Mouse (Mus musculus) fibroblast of lung, adult 2 months (primary cell): ENCODE measurements around the gene Prph.
"Not testable (repeated sequence)": the region's sequence is repeated elsewhere in the genome, so short reads cannot be mapped to it uniquely, and the experiment has no call there.

Source experiments
- DNase-seq: peaks from one replicate; pipeline ENCODE4 v3.0.0-alpha.2; 2011; ENCODE audit warnings: low read depth

Gene Prph

DNA sequence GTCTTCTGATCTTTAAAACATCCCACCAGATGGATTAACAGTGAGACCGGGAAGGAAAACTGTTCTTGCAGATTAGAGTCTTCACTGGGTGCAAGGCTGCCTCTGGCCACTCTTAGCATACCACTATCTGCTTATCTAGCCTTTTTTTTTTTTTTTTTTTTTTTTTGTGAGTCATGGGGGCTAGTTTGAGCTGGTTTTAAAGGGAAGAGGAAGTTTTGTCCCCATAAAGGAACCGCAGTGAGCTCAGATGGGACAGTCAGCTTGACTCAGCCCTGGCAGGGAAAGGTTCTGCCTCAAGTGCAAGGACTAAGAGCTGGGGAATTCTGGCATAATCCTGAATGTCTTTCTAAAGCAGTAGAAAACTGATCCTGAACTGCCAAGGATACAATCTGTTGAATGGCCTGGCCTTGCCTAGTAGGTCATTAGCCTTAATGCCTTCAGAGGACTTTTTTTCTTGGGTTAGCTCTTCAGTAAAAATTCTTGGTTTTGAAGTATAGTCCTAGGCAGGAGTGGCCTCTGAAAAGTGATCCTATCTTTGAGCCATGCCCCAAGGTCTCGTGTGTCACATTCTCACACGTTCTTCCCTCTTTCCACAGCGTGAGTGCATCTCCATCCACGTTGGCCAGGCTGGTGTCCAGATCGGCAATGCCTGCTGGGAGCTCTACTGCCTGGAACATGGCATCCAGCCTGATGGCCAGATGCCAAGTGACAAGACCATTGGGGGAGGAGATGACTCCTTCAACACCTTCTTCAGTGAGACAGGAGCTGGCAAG is 21.3 kb upstream of the Prph start:
- DNase-seq: no peak

DNA sequence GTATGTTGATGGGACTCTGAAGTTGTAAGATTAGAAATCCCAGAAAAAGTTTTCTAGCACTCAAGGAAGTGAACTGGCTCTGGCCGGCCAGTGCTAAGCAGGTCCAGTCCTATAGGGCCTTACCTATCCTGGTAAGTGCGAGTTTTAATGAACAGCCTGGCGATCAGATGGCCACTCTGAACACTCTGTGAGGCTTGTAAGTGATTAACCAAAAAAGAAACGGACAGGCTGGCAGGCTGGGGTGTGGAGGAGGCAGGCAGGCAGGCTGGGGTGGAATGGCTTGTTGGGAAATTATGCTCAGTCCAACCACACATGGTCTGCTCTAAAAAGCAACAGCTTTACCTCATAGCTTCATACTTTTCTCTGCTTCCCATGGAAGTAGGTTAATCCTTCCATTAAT is 19.5 kb upstream of the Prph start:
- DNase-seq: no peak

- DNase-seq: no peak
Measured at GRCm38 (mm10) chr15:99036249-99036905, 18.6 kb upstream of the Prph start.

- DNase-seq: no peak
Measured at GRCm38 (mm10) chr15:99038025-99038424, 16.9 kb upstream of the Prph start.

- DNase-seq: no peak
Measured at GRCm38 (mm10) chr15:99038797-99039196, 16.2 kb upstream of the Prph start.

- DNase-seq: no peak
Measured at GRCm38 (mm10) chr15:99039306-99039705, 15.7 kb upstream of the Prph start.

DNA sequence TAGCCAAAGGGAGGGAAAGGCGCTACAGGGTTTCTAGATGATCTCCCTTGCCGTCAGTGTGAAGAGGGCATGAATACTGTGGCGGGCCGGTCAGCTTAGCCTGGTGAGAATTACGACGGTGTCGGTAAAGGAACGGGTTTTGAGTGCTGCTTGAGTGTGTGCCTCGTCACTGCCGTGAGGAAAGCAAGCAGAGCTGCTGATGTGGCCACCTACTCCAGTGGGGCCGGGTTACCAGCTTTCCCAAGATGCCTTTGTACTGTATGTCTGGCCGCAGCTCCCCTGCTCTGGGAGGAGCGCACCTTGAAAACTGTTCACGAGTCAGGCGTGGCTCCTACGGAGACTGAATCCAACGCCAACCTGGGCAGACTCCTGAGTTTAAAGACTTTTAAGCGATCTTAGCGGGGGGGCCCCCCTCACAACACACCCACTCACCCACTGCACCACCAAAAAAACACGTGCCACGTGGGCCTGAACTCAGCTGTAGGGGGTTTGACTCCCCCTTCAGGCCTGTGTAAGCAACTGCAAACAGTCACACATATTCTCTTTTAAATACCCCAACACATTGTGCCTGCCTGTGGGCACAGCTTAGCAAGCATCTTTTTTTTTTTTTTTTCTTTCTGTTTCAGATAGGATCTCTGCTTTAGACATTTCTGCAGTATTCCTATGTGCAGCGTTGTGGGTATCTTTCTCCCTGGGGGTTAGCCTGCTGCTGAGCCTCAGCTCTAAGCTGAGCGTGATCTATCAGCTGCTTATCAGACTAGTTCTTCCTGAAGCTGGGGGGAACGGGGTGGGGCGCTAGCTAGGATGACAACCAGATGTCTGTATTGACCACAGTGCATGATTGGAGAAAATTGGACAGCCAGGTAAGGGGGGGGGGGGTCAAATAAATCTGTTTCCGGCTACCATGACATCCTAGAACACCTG is 14.7 kb upstream of the Prph start:
- no peak for DNase-seq

DNA sequence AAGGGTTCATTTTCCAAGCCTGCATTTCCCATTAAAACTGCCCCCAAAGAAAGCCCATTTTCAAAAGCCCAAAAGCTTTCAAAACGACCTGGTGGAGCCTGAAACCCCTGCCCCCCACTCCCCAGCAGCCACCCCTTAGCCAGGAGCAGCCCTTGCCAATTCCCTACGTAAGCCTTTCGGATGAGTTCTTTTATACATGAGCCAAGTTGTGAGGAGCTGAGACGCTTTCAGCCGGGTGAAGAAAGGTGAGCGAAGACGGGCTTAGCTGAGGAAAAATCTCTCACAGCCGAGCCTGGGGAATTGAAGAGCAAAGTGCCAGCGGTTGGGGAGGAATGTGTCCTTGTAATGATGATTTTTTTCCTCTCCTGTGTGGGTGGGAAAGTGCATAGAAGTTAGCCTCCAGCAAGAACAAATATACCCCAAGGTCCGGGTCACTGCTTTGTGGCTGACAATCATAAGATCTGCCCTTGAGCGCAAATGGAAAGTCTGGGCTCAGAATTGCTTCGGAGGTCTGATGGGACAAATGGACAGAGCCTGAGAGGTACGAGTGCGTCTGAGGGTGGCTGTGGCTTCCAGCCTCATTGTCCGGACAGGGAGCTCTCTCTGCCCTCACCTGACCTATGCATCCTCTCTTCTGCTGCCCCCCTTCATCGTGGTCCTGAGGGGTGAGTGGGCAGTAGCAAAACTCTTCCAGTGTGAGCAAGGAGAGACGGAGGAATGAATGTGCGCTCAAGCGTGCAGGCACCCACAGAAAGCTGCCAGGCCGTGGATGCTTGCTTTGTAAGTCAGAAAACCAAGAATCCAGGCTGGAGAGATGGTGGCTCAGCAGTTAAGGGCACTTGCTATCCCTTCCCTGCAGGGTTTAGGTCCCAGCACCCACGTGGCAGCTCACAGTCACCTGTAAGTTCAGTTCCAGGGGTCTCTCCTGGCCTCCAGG is 13.8 kb upstream of the Prph start:
- no peak for DNase-seq

DNA sequence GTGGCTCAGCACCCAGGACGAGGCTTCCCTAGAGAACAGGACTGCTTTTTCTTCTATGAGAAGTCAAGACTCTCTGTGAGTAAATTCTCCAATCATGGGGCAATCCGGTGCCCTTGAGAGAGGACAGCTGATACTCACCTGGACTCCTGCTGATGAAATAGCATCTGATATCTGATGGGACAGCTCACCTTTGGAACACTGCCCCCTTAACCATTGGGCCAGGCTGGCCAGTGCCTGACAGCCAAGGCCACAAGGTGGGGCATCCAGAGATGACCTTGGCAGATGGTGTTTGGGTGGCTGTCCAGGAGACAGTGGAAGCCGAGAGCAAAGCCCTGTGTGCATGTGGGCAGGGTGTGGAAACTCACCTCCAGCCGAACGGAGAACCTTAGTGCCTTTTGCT is 12.6 kb upstream of the Prph start:
- DNase-seq: no peak

DNA sequence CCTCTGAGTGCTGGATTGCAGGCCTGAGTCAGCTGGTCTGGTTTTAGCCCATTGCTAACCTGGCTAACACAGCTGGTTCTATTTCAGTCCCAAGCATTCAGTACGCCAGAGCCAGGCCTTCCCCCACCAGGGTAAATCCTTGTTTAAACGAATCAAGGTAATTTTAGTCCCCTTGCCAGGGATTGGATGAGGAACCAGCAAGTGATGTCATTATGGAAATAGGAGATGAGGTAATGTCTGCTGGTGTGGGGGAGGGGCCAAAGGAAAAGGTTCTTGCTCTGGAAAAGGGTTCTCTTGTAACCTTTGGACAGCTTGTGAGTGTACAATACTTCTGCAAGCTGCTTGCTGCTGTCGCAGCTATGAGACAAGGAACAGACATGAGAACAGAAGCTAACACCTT is 10.1 kb upstream of the Prph start:
- DNase-seq: no peak

- not testable (repeated sequence) for DNase-seq
Measured at GRCm38 (mm10) chr15:99045734-99046133, 9.2 kb upstream of the Prph start.

DNA sequence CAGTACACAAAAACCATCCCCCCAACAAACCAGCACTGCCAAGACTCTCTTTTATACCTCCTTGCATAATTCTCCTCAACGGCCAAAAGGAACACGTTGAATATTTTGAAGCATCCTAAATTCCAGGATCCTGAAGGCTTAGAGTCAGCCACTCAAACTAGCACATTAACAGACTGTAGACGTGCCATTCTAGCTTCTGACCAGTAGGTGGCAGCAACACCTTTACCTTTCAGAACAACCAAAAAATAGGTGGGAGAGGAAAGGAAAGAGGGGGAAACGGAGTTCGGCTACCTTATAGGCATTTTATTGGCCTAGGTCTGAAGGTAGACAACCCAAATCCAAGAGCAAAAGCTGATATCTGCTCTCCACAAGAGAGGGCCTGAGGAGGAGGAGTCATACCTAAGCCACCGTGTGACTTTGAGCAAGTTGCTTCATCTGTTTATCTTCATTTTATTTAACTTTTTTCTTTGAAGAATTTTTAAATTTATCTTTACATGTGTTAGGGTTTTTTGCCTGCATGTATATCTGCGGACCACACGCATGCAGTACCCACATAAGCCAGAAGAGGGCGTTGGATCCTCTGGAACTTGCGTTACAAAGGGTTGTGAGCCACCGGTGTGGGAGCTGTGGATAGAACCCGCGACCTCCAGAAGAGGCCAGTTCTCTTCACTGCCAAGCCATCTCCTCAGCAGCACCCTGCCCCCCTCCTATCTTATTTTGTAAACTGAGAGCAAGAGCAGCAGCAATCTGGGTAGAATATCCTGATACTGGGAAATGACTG is 5.3 kb upstream of the Prph start:
- DNase-seq: no peak

DNA sequence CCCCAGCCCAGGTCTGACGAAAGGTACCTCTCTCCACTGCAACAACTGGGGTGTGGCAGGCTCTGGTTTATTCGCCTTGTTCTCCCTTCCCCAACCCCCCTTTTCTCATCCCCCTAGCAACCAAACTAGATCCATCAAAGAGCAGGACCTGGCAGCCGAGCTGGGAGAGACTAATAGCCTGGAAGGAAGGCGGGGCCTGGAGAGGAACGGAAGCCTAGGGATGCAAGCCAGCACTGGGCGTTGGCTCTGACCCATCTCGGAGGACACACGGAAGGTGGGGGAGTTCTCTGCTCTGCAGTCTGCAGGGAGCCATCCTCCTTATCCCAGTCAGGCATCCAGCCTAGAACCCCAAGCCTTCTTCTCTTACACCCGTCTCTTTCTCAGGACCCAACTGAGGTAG is 1.6 kb upstream of the Prph start:
- no peak for DNase-seq

DNA sequence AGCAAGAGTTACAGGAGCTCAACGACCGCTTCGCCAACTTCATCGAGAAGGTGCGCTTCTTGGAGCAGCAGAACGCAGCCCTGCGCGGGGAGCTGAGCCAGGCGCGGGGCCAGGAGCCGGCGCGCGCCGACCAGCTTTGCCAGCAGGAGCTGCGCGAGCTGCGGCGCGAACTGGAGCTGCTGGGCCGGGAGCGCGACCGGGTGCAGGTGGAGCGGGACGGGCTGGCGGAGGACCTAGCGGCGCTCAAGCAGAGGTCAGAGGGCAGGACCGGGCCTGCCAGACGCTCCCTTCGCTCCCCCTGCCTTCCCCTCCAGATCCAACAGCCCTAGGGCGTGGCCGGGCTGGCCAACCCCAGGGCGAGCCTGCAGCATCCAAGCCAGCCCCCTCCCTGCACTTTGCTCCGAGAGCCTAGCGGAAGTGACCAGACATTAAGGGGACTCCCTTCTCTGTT is 562 bp downstream of the Prph start:
- DNase-seq: no peak

GRCm38 (mm10) chr15:99056332-99056731 is 1.4 kb downstream of the Prph start:
- DNase-seq: no peak

DNA sequence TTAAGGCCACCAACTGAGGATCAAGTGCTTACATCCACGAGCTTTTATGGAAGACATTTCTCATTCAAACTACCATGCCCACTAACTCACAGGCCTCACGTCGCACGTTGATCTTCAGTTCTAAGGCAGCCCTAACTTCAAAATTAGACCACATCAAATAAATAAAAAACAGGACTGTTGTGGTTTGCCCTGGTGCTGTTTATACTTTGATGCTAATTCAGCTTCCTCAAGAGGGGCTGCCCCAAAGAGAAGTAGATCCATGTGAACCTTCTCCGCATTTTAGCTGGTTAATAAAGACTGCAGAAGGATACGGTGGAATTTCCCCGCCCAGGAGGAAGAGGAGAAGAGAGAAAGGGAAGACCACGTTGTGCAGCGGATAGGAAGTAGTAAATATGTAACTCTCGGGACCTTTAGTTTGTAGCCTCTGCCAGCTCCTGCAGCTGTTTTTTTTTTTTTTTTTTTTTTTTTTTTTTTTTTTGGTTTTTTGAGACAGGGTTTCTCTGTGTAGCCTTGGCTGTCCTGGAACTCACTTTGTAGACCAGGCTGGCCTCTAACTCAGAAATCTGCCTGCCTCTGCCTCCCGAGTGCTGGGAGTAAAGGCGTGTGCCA is 10.7 kb downstream of the Prph start:
- DNase-seq: no peak

GRCm38 (mm10) chr15:99071988-99072387 is 17.0 kb downstream of the Prph start:
- DNase-seq: no peak

DNA sequence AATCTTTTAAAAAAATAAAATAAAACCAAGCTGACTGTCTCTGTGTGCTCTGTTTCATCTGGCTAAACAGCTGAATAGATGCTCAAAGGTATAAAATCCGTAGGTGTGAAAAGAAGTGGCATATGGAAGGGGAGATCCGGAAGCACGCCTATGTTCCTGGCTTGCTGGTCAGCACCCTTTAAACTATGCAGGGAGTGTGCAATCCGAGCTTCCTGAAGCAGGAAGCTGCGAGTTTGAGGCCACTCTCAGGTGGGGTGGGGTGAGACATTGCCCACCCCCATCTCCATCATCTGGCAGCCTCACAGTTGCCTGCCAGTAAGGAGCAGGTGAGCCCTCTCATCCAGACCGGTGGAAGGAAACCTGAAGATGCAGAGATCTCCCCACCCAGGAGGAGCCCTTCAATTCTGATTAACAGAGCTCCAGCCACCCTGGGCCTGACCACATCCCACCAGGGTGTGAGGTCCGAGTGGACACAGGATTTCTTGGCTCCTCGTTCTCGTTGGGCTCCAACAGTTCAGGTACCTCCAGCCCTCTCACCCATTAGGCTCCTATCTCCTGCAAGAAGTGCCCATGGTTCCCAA is 19.1 kb downstream of the Prph start, which contains the start of gene Troap:
Gene Troap (plus strand): TSS at position 557 of the 581 bp plus-strand sequence.
- DNase-seq: no peak

DNA sequence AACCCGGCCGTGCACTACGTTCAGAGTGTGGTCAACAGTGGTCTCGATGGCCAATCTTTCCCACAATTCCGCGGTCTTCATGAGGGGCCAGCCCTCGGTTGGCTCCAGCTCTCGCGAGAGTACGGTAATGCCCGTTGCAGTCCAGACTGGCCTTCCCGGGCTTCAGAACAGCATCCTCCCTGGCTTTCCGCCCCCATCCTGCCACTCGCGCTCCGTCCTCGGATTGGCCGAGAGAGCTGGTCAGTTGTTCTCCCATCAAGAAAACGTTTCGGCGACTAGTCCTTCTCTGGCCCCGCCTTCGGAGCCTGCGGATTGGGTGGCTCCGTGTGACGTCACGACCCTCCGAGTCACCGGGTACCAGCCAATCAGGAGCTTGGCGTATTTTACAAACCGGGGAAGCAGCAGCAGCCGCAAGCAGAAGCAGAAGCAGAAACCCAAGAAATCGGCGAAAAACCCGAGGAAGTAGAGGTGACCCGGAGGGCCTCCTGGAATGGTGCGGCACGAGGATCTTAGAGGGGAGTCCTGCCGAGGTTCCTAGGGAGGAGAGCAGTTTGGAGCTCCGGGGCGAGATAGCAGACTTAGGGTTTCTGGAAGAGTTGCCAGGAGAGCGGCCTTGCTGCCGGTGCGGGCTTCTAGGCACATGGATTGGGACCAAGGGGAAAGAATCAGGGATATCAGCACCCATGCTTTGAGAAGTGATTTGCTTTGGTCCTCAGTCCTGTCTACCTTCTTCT is 19.8 kb downstream of the Prph start:
- DNase-seq: peak; percentile 99
